Mouse (Mus musculus): Measurements from ENCODE around the gene Yars2. TPM values are rescaled to one million over a fixed set of nuclear protein-coding genes. Genes with fewer than 3 reads are reported as not detected.

Gene Yars2
- 41.4 and 43.6 TPM in 2 replicates for polyA plus RNA-seq (2015; fragmentation: Nextera tagmentation; extraction: Ambion mirVana)

DNA sequence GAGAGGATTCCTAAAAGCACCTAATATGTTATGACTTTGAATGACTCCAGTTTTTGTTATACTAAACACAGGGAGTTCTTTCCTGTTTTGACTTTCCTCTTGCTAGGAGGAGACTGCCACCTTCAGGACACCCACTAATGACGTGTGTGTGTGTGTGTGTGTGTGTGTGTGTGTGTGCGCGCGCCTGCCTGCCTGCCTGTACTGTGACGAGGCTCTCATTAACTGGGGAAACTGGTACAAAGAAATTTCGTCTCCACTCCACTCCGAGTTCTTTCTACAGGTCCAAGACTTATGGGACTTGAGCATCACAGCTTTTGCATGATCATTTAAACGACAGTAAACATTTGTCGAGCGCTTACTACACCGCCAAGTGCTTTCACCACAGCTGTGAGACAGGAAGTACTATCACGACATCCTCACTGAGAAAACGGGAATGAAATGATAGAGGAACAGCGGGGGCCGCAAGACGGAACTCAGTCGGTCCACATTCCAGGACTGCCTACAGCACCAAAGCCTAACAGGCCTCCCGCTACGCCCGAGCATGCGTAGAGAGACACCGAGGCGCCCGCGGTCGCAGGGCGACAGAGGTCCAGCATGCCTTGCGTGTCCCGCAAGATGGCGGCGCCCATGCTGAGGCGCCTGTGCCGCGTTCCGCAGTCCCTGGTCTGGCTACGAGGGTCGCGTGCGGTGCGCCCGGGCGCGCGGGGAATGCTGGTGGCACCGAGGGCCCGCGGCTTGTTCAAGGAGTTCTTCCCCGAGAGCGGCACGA, at the start of gene Yars2:
Gene Yars2, plus strand, starts transcription at position 597 of the 769 bp plus-strand sequence.
- H3K4me3 ChIP-seq (replicated peaks), result peak within 1 kb of the TSS; percentile 97
- peak; percentile 99 for ATAC-seq (replicated peaks; ENCODE audit: low FRiP score)
- peak within 1 kb of the TSS; percentile 76 for H3K4me2 ChIP-seq
- H3K9ac ChIP-seq, result peak within 1 kb of the TSS; percentile 93
- WGBS, result under 1% methylated on average over 50 of the region's 50 CpGs
- H3K9me3 ChIP-seq (replicated peaks), result no peaks in the 10 kb centered on the region
- peaks cover 17% of the 10 kb centered on the region for H3K4me1 ChIP-seq
- peak within 1 kb of the TSS; percentile 98 for H3K27ac ChIP-seq
- H3K36me3 ChIP-seq, result peaks cover 13% of the 10 kb centered on the region
- H3K27me3 ChIP-seq, result no peaks in the 10 kb centered on the region

DNA sequence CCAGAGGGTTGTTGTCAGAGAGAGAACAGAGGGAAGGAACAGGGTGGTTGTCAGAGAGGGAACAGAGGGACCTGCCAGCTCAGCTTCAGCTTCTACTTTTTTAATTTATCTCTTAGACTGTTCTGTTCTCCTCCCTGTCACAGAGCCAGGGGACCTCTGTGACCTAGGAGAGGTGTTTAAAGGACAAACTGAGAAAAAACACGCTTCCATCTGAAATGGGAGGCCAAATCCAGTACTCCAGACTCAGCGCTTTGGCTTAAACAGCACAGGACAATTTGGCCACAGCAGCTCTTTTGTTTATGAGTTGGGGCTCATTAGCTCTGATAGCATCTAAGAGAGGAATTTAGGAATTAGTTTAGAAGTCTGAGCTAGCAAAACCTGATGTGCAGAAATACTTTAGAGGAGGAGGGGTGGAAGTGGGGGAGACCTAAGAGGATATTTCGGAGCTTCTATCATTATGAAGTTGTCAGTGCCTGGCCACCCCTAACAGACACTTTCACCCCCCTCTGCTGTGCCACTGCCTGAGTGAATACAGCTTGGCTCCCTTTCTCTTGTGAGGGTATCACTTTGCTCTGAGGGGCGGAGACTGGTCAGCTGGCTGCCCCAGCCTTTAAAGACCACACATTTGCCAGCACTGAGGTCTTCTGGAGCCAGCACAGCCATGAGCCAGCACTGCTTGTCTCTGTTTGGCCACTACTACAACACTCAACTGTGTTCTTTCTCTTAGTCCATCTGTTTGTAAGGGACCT, 49.3 kb upstream of the Yars2 start:
- Histone ChIP-seq H3K9ac (no peak overlapping the region), H3K4me2 (no peak overlapping the region), H3K9me3 (replicated peaks) (no peaks in the 10 kb centered on the region), H3K4me3 (replicated peaks) (no peak overlapping the region), H3K27ac (peak overlapping the region; percentile 64), H3K36me3 (no peaks in the 10 kb centered on the region), H3K27me3 (no peaks in the 10 kb centered on the region), H3K4me1 (peaks cover 7% of the 10 kb centered on the region; the same call in 1 of the 2 replicates)
- ATAC-seq (replicated peaks; ENCODE audit: low FRiP score), result peak; percentile 97
- 15% methylated on average over 4 of the region's 4 CpGs for WGBS

DNA sequence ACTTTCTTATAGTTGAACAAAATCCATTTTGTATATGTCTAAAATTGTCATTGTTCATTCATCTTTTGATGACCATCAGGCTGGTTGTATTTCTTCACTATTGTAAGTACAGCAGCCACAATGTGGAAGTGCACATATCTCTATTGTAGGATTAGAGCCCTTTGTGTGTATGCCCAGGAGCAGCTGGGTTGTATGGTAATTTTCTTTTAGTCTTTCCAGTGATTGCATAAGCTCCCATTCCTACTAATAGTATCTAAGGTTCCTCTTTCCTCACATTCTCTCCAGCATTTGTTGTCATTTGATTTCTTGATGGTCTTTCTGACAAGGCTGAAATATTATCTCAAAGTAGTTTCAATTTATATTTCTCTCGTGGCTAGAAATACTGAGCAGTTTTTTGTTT, 47.5 kb upstream of the Yars2 start:
- Histone ChIP-seq H3K36me3 (no peaks in the 10 kb centered on the region; the same call in 1 of the 2 replicates), H3K9ac (no peak overlapping the region), H3K4me1 (peaks cover 7% of the 10 kb centered on the region; the same call in 1 of the 2 replicates), H3K27me3 (no peaks in the 10 kb centered on the region), H3K4me3 (replicated peaks) (no peak overlapping the region), H3K4me2 (no peak overlapping the region), H3K27ac (no peak overlapping the region), H3K9me3 (replicated peaks) (no peaks in the 10 kb centered on the region)
- ATAC-seq (replicated peaks; ENCODE audit: low FRiP score), result no peak
- 35% methylated on average over 1 of the region's 1 CpGs for WGBS

DNA sequence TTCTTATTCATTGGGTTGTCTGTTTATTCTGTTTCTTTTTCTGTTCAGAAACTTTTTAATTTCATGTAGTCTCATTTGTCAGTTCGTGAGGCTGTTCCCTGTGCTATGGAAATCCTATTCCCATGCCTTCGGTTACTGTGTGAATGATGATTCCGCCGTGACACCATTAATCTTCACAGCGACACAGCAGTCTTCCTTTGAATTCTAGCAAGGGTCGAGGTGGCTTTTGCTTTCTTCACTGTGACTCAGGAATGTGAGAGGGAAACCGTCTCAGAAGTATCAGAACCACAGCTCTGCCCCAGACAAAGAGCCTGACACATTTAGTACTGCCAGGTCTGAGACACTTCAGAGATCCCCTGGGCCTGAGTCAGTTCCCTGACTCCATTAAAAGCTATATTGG, 46.9 kb upstream of the Yars2 start:
- Histone ChIP-seq H3K4me3 (replicated peaks) (no peak overlapping the region), H3K9ac (no peak overlapping the region), H3K27me3 (no peaks in the 10 kb centered on the region), H3K27ac (no peak overlapping the region), H3K9me3 (replicated peaks) (no peaks in the 10 kb centered on the region), H3K4me1 (peaks cover 7% of the 10 kb centered on the region; the same call in 1 of the 2 replicates), H3K4me2 (no peak overlapping the region), H3K36me3 (no peaks in the 10 kb centered on the region; the same call in 1 of the 2 replicates)
- no peak for ATAC-seq (replicated peaks; ENCODE audit: low FRiP score)
- 30% methylated on average over 7 of the region's 7 CpGs for WGBS

DNA sequence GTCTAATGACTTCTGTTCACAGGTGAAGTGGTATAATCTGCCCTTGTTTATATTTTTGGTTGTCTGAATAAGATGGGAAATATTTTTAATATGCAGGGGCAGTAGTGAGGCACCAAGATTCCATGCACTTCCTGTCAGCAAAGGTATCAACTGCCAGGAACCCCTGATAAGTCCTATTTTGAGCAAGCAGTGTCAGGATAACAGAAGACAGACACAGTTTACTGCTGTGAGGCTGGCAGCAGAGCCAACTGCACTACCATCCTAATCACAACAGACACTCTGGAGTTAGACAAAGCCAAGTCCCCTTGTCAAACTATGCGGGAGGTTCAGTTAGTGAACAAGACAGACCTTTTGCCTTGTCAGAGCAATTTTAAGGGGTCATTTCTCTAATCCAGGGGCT, 46.1 kb upstream of the Yars2 start:
- no peak overlapping the region for H3K4me2 ChIP-seq
- no peaks in the 10 kb centered on the region for H3K27me3 ChIP-seq
- no peak overlapping the region for H3K27ac ChIP-seq
- peaks cover 7% of the 10 kb centered on the region; the same call in 1 of the 2 replicates for H3K4me1 ChIP-seq
- WGBS, result 81% methylated on average over 1 of the region's 1 CpGs
- no peak for ATAC-seq (replicated peaks; ENCODE audit: low FRiP score)
- no peaks in the 10 kb centered on the region; the same call in 1 of the 2 replicates for H3K36me3 ChIP-seq
- H3K4me3 ChIP-seq (replicated peaks), result no peak overlapping the region
- H3K9me3 ChIP-seq (replicated peaks), result no peaks in the 10 kb centered on the region
- no peak overlapping the region for H3K9ac ChIP-seq

DNA sequence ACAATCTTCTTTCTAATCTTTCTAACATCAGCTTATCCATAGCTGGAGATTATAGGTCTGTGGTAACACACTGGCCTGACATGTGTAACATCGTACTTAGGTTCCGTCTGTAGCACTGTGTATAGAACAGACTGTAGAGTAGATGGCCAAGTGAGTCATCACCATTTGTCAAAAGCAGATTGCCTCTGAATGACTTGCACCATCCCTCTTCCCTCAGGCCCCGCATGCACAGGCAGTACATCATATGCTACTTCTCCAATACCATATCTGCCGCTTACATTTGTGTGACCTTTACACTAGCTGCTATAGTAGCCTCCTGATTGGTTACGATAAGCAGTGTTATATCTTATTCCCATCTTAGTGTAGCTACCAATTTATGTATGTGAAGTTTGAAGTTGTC, 41.9 kb upstream of the Yars2 start:
- no peak overlapping the region for H3K9ac ChIP-seq
- no peaks in the 10 kb centered on the region; the same call in 1 of the 2 replicates for H3K36me3 ChIP-seq
- H3K4me1 ChIP-seq, result no peaks in the 10 kb centered on the region
- no peak overlapping the region for H3K4me2 ChIP-seq
- 92% methylated on average over 5 of the region's 5 CpGs for WGBS
- no peak for ATAC-seq (replicated peaks; ENCODE audit: low FRiP score)
- no peak overlapping the region for H3K4me3 ChIP-seq (replicated peaks)
- H3K27me3 ChIP-seq, result no peaks in the 10 kb centered on the region
- H3K27ac ChIP-seq, result no peak overlapping the region
- no peaks in the 10 kb centered on the region for H3K9me3 ChIP-seq (replicated peaks)

DNA sequence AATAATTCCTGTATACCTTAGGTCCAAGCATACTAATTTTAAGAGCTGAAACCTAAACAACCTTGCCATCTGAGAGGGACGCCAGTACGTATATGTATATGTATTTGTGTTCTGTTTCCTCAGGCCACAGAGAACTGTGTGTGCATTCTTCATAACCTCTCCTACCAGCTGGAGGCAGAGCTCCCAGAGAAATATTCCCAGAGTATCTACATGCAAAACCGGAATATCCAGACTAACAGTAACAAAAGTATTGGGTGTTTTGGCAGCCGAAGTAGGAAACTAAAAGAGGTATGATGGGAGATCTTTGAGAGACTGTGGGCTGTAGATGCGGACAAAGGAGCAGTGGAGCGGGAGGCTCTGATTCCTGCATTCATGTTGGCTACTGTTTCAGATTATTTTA, 41.3 kb upstream of the Yars2 start:
- Histone ChIP-seq H3K9me3 (replicated peaks) (no peaks in the 10 kb centered on the region), H3K4me3 (replicated peaks) (no peak overlapping the region), H3K9ac (no peak overlapping the region), H3K4me1 (no peaks in the 10 kb centered on the region), H3K27ac (no peak overlapping the region), H3K27me3 (no peaks in the 10 kb centered on the region), H3K4me2 (no peak overlapping the region), H3K36me3 (no peaks in the 10 kb centered on the region; the same call in 1 of the 2 replicates)
- 90% methylated on average over 6 of the region's 6 CpGs for WGBS
- ATAC-seq (replicated peaks; ENCODE audit: low FRiP score), result no peak

DNA sequence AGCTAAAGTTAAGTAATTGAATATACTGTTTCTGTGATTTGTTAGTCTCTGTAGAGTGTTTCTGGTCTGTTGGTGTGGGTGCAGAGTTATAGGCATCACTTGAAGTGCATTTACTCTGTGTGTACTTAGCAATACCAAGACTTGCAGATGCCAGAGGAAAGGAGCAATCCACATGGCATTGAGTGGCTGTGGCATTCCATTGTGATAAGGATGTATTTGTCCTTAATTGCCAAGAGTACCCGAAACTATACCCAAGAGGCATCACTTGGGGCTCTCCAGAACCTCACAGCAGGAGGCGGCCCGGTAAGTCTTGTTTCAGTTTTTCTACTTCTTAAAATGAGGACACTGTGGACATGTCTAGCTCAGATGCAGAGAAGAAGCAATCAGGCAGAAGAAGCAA, 40.3 kb upstream of the Yars2 start:
- WGBS, result 96% methylated on average over 3 of the region's 3 CpGs
- Histone ChIP-seq H3K4me1 (no peaks in the 10 kb centered on the region), H3K9ac (no peak overlapping the region), H3K27ac (no peak overlapping the region), H3K36me3 (no peaks in the 10 kb centered on the region; the same call in 1 of the 2 replicates), H3K4me2 (no peak overlapping the region), H3K4me3 (replicated peaks) (no peak overlapping the region), H3K9me3 (replicated peaks) (no peaks in the 10 kb centered on the region), H3K27me3 (no peaks in the 10 kb centered on the region)
- ATAC-seq (replicated peaks; ENCODE audit: low FRiP score), result no peak

DNA sequence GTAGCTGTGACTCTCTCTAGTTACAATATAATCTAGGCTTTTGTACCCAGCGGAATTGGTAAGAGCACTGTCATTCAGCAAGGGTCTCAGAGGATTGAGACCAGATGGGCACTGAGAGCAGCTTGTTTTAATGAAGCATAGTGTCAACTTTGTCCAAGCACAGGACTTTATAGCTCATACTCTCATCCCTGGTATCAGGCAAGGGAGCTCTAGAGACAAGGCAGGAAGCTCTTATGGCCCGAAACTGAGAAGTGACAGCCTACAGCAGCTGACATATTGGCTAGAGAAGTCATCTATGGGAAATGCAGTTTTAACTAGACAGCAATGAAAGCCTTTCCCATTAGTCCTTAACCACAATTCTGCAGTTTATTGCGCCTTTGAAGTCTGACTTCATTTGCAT, 29.8 kb upstream of the Yars2 start:
- no peak for ATAC-seq (replicated peaks; ENCODE audit: low FRiP score)
- Histone ChIP-seq H3K27me3 (no peaks in the 10 kb centered on the region), H3K4me1 (no peaks in the 10 kb centered on the region), H3K27ac (no peak overlapping the region), H3K9ac (no peak overlapping the region), H3K36me3 (no peaks in the 10 kb centered on the region), H3K4me3 (replicated peaks) (no peak overlapping the region), H3K4me2 (no peak overlapping the region), H3K9me3 (replicated peaks) (no peaks in the 10 kb centered on the region)
- 28% methylated on average over 3 of the region's 3 CpGs for WGBS

DNA sequence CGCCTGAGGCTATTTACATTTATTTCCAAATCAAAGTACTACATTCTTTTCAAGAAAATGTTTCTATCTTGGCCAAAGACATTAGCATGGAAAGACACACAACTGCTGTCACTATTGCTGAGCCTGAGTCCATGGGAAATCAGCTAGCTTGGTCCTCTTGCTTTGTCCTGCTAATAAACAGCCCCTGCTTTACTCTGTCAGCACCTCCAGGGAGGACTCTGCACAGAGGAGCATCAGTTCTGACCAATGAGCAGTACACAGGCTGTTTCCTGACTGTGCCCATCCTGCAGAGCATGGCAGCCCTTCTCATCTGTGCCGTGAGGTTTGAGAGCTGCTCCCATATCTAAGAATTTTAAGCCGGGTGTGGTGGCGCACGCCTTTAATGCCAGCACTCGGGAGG, 29.0 kb upstream of the Yars2 start:
- WGBS, result 87% methylated on average over 6 of the region's 6 CpGs

DNA sequence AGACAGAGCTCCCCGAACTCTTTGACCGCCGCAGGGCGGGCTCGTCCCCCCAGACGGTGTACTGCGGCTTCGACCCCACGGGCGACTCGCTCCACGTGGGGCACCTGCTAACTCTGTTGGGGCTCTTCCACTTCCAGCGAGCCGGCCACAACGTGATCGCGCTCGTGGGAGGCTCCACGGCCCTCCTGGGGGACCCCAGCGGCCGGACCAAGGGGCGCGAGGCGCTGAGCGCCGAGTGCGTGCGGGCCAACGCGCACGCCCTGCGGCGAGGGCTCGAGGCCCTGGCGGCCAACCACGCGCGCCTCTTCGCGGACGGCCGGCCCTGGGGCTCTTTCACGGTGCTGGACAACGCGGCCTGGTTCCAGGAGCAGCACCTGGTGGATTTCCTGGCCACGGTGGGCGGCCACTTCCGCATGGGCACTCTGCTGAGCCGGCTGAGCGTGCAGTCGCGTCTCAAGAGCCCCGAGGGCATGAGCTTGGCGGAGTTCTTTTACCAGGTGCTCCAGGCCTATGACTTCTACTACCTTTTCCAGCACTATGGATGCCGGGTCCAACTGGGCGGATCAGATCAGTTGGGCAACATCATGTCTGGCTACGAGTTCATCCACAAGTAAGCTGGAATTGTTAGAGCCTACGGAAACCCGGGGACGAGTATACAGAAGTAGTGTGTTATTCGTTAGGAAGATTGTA, 518 bp downstream of the Yars2 start:
- peak overlapping the region; percentile 76 for H3K4me2 ChIP-seq
- H3K27ac ChIP-seq, result peak overlapping the region; percentile 98
- peaks cover 19% of the 10 kb centered on the region for H3K36me3 ChIP-seq
- H3K4me1 ChIP-seq, result peaks cover 17% of the 10 kb centered on the region
- H3K9ac ChIP-seq, result peak overlapping the region; percentile 93
- ATAC-seq (replicated peaks; ENCODE audit: low FRiP score), result peak; percentile 77
- no peaks in the 10 kb centered on the region for H3K27me3 ChIP-seq
- WGBS, result under 1% methylated on average over 61 of the region's 61 CpGs
- H3K9me3 ChIP-seq (replicated peaks), result no peaks in the 10 kb centered on the region
- peak overlapping the region; percentile 97 for H3K4me3 ChIP-seq (replicated peaks)

More for the DNA sequence above, 29.0 kb upstream of the Yars2 start:
- Histone ChIP-seq H3K4me1 (no peaks in the 10 kb centered on the region), H3K36me3 (no peaks in the 10 kb centered on the region), H3K4me3 (replicated peaks) (no peak overlapping the region), H3K4me2 (no peak overlapping the region), H3K9ac (no peak overlapping the region), H3K27ac (no peak overlapping the region), H3K27me3 (no peaks in the 10 kb centered on the region), H3K9me3 (replicated peaks) (no peaks in the 10 kb centered on the region)
- no peak for ATAC-seq (replicated peaks; ENCODE audit: low FRiP score)

DNA sequence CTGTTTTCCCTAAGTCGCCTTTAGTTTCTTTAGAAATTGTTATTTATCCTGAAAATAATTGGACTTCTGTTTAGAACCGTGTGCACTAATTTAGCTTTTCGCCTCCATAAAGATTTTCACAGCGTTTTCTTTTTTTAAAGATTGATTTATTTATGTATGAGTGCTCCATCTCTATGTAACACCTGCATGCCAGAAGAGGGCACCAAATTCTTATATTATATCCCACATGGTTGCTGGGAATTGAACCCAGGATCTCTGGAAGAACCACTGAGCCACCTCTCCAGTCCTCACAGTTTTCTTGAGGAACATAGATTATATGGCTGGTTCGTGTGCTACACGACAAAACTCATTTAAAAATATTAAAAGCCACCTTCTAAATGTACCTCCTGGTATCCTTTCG, 1.1 kb downstream of the Yars2 start:
- WGBS, result 18% methylated on average over 7 of the region's 7 CpGs
- peak overlapping the region; percentile 93 for H3K9ac ChIP-seq
- peak overlapping the region; percentile 76 for H3K4me2 ChIP-seq
- ATAC-seq (replicated peaks; ENCODE audit: low FRiP score), result no peak
- H3K4me3 ChIP-seq (replicated peaks), result peak overlapping the region; percentile 97
- H3K27me3 ChIP-seq, result no peaks in the 10 kb centered on the region
- H3K9me3 ChIP-seq (replicated peaks), result no peaks in the 10 kb centered on the region
- H3K27ac ChIP-seq, result peak overlapping the region; percentile 98
- H3K4me1 ChIP-seq, result peaks cover 17% of the 10 kb centered on the region
- H3K36me3 ChIP-seq, result peaks cover 23% of the 10 kb centered on the region

All from kidney, embryonic 15.5 days (tissue).